Mouse (Mus musculus): ENCODE data around the gene Hebp1.

Hebp1 gene

GRCm38 (mm10) chr6:135197921-135198532 lies at the start of gene Hebp1, which contains the start of gene Fam234b:
Hebp1 (minus strand) TSS chr6:135198022.
Fam234b (plus strand) TSS chr6:135197977.
- DNase-seq (ENCODE audit: low read depth, low spot score), result peak; percentile 73

GRCm38 (mm10) chr6:135245586-135245985 lies 47.8 kb upstream of the Hebp1 start:
- no peak for DNase-seq (ENCODE audit: low read depth, low spot score)

- DNase-seq (ENCODE audit: low read depth, low spot score), result no peak
These were observed 42.5 kb upstream of the Hebp1 start for GRCm38 (mm10) chr6:135240361-135240760.

GRCm38 (mm10) chr6:135238211-135238610 lies 40.4 kb upstream of the Hebp1 start:
- DNase-seq (ENCODE audit: low read depth, low spot score), result peak; percentile 48

- no peak for DNase-seq (ENCODE audit: low read depth, low spot score)
These were observed 39.5 kb upstream of the Hebp1 start for GRCm38 (mm10) chr6:135237326-135237725.

- DNase-seq (ENCODE audit: low read depth, low spot score), result peak; percentile 59
These were observed 38.8 kb upstream of the Hebp1 start for GRCm38 (mm10) chr6:135236576-135236975.

- DNase-seq (ENCODE audit: low read depth, low spot score), result no peak
These were observed 37.9 kb upstream of the Hebp1 start for GRCm38 (mm10) chr6:135235742-135236141.

GRCm38 (mm10) chr6:135232443-135233182 lies 34.8 kb upstream of the Hebp1 start:
- no peak for DNase-seq (ENCODE audit: low read depth, low spot score)

GRCm38 (mm10) chr6:135230586-135230985 lies 32.8 kb upstream of the Hebp1 start:
- no peak for DNase-seq (ENCODE audit: low read depth, low spot score)

- no peak for DNase-seq (ENCODE audit: low read depth, low spot score)
These were observed 30.7 kb upstream of the Hebp1 start for GRCm38 (mm10) chr6:135228465-135228941.

- no peak for DNase-seq (ENCODE audit: low read depth, low spot score)
These were observed 26.1 kb upstream of the Hebp1 start for GRCm38 (mm10) chr6:135223786-135224416.

- DNase-seq (ENCODE audit: low read depth, low spot score), result peak; percentile 51
These were observed 22.1 kb upstream of the Hebp1 start for GRCm38 (mm10) chr6:135219916-135220315.

GRCm38 (mm10) chr6:135218330-135218729 lies 20.5 kb upstream of the Hebp1 start:
- no peak for DNase-seq (ENCODE audit: low read depth, low spot score)

- no peak for DNase-seq (ENCODE audit: low read depth, low spot score)
These were observed 14.8 kb upstream of the Hebp1 start for GRCm38 (mm10) chr6:135212666-135213065.

- no peak for DNase-seq (ENCODE audit: low read depth, low spot score)
These were observed 13.3 kb upstream of the Hebp1 start for GRCm38 (mm10) chr6:135211169-135211568.

GRCm38 (mm10) chr6:135206909-135207308 lies 9.1 kb upstream of the Hebp1 start:
- DNase-seq (ENCODE audit: low read depth, low spot score), result no peak

- no peak for DNase-seq (ENCODE audit: low read depth, low spot score)
These were observed 8.0 kb upstream of the Hebp1 start for GRCm38 (mm10) chr6:135205802-135206201.

- no peak for DNase-seq (ENCODE audit: low read depth, low spot score)
These were observed 7.0 kb upstream of the Hebp1 start for GRCm38 (mm10) chr6:135204869-135205268.

GRCm38 (mm10) chr6:135203737-135204136 lies 5.9 kb upstream of the Hebp1 start:
- no peak for DNase-seq (ENCODE audit: low read depth, low spot score)

- DNase-seq (ENCODE audit: low read depth, low spot score), result peak; percentile 73
These were observed 4.8 kb upstream of the Hebp1 start for GRCm38 (mm10) chr6:135202668-135203067.

- DNase-seq (ENCODE audit: low read depth, low spot score), result no peak
These were observed 2.5 kb upstream of the Hebp1 start for GRCm38 (mm10) chr6:135200122-135200957.

- DNase-seq (ENCODE audit: low read depth, low spot score), result no peak
These were observed 904 bp upstream of the Hebp1 start for GRCm38 (mm10) chr6:135198726-135199125.
